Mouse (Mus musculus) limb, embryonic 10.5 days (tissue): ENCODE results near the gene Ncs1. TPM values are rescaled to one million over a fixed set of nuclear protein-coding genes. Genes with fewer than 3 reads are reported as not detected.
A peak's percentile ranks its signal among the peaks of the same experiment; 100 is the strongest.

Experiments used
- DNase-seq: peaks from one replicate; pipeline ENCODE4 v3.0.0-alpha.2; 2017; ENCODE audit warnings: low spot score
- H3K27ac ChIP-seq: fragments of 300-500 bp; sonication (generic); 2 replicates; pipeline ENCODE4 v1.5.1; 2016; ENCODE audit warnings: mild to moderate bottlenecking
- H3K27me3 ChIP-seq: fragments of 300-500 bp; sonication (generic); 2 replicates; pipeline ENCODE4 v1.6.1; 2016; ENCODE audit warnings: low read depth, mild to moderate bottlenecking; ENCODE audit not compliant: poor library complexity, severe bottlenecking
- H3K36me3 ChIP-seq: fragments of 300-500 bp; sonication (generic); 2 replicates; pipeline ENCODE4 v1.6.1; 2016; ENCODE audit warnings: mild to moderate bottlenecking, moderate library complexity
- H3K4me1 ChIP-seq: fragments of 300-500 bp; sonication (generic); 2 replicates; pipeline ENCODE4 v1.6.1; 2016
- H3K4me3 ChIP-seq: fragments of 300-500 bp; sonication (generic); 2 replicates; pipeline ENCODE4 v1.5.1; 2016; ENCODE audit warnings: mild to moderate bottlenecking, moderate library complexity
- H3K9me3 ChIP-seq: fragments of 300-500 bp; sonication (generic); replicated peaks from 2 replicates; pipeline ENCODE4 v1.6.1; 2016; ENCODE audit warnings: mild to moderate bottlenecking
- WGBS: fragments of 180-500 bp; shearing (Covaris S2); methylation state at CpG from one replicate; pipeline ENCODE4 v1.1.7; 2016; 5-methylcytosine and 5-hydroxymethylcytosine counted together
- polyA plus RNA-seq: library from polyadenylated mRNA; unstranded; fragments of >200 nt; fragmentation: Nextera tagmentation; extraction: Ambion mirVana; gene quantifications from 2 replicates; pipeline ENCODE4 v1.2.1, GENCODE M21; 2016

Ncs1 gene
- polyA plus RNA-seq, 1 experiment from 2014 or later, result 62.0 TPM

GRCm38 (mm10) chr2:31269188-31269587 is 23.6 kb downstream of the Ncs1 start:
- H3K27ac ChIP-seq, result peak overlapping the region; percentile 20; the same call in 1 of the 2 replicates
- no peaks in the 10 kb centered on the region for H3K9me3 ChIP-seq
- H3K4me3 ChIP-seq, result no peak overlapping the region
- H3K4me1 ChIP-seq, result peaks cover 43% of the 10 kb centered on the region
- H3K27me3 ChIP-seq, result no peaks in the 10 kb centered on the region
- H3K36me3 ChIP-seq, result peaks cover 66% of the 10 kb centered on the region
- WGBS, result 95% methylated on average over 6 of the region's 6 CpGs
- DNase-seq, result no peak

DNA sequence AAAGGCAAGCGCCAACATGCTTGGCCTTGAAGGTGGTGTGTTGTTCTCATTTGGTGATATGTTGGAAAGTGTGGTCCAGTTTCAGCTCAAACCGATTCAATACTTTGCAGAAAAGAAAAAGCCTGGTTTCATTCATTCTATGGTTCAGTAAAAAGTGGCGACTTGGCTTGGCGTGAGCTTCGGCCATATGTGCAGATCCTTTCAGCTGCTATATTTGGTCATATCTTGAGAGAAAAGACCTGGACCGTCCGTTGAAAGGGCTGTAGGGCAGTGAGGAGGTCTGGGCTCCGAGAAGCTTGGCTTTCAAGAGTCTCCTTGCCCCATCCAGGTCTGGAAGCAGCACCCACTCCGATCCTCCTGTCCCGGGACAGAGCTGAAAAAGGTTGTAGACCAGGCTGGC is 24.2 kb downstream of the Ncs1 start:
- H3K27ac ChIP-seq, result no peak overlapping the region
- H3K4me3 ChIP-seq, result no peak overlapping the region
- H3K4me1 ChIP-seq, result peaks cover 36% of the 10 kb centered on the region
- WGBS, result 95% methylated on average over 10 of the region's 10 CpGs
- no peak for DNase-seq
- H3K27me3 ChIP-seq, result no peaks in the 10 kb centered on the region
- no peaks in the 10 kb centered on the region for H3K9me3 ChIP-seq
- peaks cover 72% of the 10 kb centered on the region for H3K36me3 ChIP-seq

DNA sequence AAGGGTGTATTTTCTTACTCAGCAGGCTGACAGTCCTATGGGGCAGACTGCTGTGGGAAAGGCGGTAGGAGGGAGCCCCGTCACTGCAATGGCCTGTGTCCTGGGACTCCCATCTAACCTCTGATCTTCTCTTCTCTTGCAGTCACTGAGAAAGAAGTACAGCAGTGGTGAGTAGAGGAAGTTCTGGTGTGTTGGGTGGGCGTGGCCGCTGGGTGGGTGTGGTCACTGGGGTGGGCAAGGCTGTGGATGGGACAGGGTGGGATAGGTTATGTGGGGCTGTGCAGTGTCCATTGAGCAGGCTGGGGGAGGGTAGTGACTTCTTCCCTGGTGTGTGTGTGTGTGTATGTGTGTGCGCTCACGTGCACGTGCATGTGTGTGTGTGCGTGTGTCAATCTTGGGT is 24.8 kb downstream of the Ncs1 start:
- H3K9me3 ChIP-seq, result no peaks in the 10 kb centered on the region
- H3K4me3 ChIP-seq, result no peak overlapping the region
- no peaks in the 10 kb centered on the region for H3K27me3 ChIP-seq
- peaks cover 30% of the 10 kb centered on the region for H3K4me1 ChIP-seq
- H3K27ac ChIP-seq, result no peak overlapping the region
- peaks cover 79% of the 10 kb centered on the region for H3K36me3 ChIP-seq
- no peak for DNase-seq
- 88% methylated on average over 8 of the region's 8 CpGs for WGBS

GRCm38 (mm10) chr2:31271071-31271470 is 25.4 kb downstream of the Ncs1 start:
- Histone ChIP-seq H3K9me3 (no peaks in the 10 kb centered on the region), H3K27ac (no peak overlapping the region), H3K27me3 (no peaks in the 10 kb centered on the region), H3K4me3 (no peak overlapping the region), H3K36me3 (peaks cover 80% of the 10 kb centered on the region), H3K4me1 (peaks cover 24% of the 10 kb centered on the region)
- no peak for DNase-seq
- 94% methylated on average over 1 of the region's 1 CpGs for WGBS

DNA sequence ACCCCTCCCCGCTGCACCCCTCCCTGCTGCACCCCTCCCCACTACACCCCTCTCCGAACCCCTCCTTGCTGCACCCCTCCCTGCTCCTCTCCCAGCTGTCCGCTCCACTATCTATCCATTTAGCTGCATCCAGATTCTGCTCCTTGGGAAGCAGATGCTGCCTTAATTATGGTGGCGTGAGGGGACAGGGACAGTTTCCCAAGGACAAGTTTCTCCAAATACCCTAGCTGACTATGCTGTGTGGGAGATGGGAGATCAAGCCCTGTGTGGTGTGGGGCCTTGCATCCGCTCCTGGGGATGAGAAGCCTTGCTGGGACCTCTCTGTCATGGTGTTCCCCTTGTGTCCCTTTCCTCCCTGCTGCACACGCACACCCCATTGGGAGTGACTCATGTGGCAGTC is 29.4 kb downstream of the Ncs1 start:
- H3K9me3 ChIP-seq, result no peaks in the 10 kb centered on the region
- H3K4me1 ChIP-seq, result no peaks in the 10 kb centered on the region
- H3K27ac ChIP-seq, result no peak overlapping the region
- H3K36me3 ChIP-seq, result peaks cover 93% of the 10 kb centered on the region
- H3K27me3 ChIP-seq, result no peaks in the 10 kb centered on the region
- 95% methylated on average over 6 of the region's 6 CpGs for WGBS
- DNase-seq, result no peak
- H3K4me3 ChIP-seq, result no peak overlapping the region

DNA sequence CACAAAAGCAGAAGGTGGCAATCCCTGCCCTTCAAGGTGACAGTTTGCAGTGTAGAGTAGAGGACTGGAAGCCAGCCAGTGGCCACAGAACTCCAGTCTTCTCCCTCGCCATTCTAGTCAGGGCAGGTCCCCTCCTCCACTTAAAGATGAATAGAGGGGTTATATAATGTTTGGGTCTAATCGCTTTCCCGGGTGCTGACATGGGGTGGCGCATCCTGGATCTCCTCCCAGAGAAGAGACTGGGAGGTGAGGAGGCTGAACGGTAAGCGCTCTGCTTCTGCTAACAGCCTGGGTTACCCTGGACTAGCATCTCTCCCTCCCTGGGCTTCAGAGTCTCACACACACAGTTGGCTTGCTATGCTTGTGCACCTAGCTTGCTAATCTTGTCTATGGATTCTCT is 32.2 kb downstream of the Ncs1 start:
- DNase-seq, result no peak
- Histone ChIP-seq H3K4me1 (no peaks in the 10 kb centered on the region), H3K27ac (no peak overlapping the region), H3K27me3 (no peaks in the 10 kb centered on the region), H3K4me3 (no peak overlapping the region), H3K36me3 (peaks cover 96% of the 10 kb centered on the region), H3K9me3 (no peaks in the 10 kb centered on the region)
- WGBS, result 77% methylated on average over 6 of the region's 6 CpGs

DNA sequence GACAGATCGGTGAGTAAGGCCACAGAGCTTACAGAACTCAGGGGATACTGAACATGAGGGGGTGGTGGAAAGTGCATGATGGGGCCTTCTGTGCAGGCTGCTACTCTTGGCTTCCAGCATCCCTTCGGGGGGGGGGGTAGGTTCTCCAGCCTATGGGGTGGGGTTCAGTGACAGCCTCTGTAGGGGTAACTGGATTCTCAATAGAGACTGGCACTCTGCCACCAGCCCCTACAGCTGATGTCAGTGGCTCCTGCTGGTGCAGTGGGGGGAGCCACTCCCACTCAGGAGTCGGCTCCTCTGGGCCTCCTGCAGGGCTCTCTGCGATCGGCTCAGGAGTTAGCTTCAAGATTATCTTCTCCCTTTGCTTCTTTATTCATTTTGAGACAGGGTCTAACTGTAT is 32.9 kb downstream of the Ncs1 start:
- H3K27me3 ChIP-seq, result no peaks in the 10 kb centered on the region
- no peaks in the 10 kb centered on the region for H3K9me3 ChIP-seq
- no peaks in the 10 kb centered on the region for H3K4me1 ChIP-seq
- H3K4me3 ChIP-seq, result no peak overlapping the region
- 91% methylated on average over 5 of the region's 5 CpGs for WGBS
- DNase-seq, result no peak
- H3K36me3 ChIP-seq, result peaks cover 96% of the 10 kb centered on the region
- H3K27ac ChIP-seq, result no peak overlapping the region

DNA sequence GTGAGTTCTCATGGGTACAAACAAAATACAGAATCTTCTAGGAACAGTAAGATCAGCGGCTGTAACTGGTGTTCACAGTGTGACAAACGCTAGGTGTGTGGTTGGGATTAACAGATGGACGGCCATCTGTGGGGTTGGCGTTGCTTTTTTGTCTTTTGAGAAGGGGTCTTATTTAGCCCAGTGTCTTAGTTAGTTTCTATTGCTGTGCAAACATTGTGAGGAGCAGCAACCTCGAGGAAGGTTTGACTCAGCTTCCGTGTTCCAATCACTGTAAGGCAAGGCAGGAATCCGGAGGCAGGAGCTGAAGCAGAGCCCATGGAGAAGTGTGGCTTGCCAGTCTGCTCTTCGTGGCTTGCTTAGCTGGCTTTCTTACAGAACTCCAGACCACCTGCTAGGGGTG is 35.5 kb downstream of the Ncs1 start:
- Histone ChIP-seq H3K36me3 (peaks cover 96% of the 10 kb centered on the region), H3K27ac (no peak overlapping the region), H3K4me1 (peaks cover 3% of the 10 kb centered on the region; the same call in 1 of the 2 replicates), H3K9me3 (no peaks in the 10 kb centered on the region), H3K27me3 (no peaks in the 10 kb centered on the region), H3K4me3 (no peak overlapping the region)
- 87% methylated on average over 8 of the region's 8 CpGs for WGBS
- DNase-seq, result no peak

GRCm38 (mm10) chr2:31282266-31282665 is 36.6 kb downstream of the Ncs1 start:
- Histone ChIP-seq H3K4me1 (peaks cover 3% of the 10 kb centered on the region; the same call in 1 of the 2 replicates), H3K36me3 (peaks cover 96% of the 10 kb centered on the region), H3K9me3 (no peaks in the 10 kb centered on the region), H3K27me3 (no peaks in the 10 kb centered on the region), H3K27ac (no peak overlapping the region), H3K4me3 (no peak overlapping the region)
- no peak for DNase-seq
- 58% methylated on average over 7 of the region's 7 CpGs for WGBS

DNA sequence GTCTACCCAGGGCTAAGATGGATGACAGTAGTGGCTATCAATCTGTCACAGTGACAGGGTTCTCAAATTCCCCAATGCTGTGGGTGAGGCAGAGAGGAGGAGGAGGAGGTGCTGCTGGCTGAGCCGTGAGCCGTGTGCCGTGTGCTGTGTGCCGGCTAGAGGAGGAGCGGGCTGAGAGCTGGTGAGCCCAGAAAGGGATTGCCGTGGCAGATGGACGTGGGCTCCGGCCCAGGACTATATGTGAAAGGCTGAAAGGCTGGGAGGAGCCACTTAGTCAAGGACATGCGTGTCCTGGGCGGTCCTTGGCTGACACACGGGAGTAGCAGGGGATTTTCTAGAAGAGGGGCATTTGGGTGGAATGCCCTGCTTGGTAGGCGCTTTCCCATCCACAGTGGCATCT is 37.3 kb downstream of the Ncs1 start:
- Histone ChIP-seq H3K27ac (no peak overlapping the region), H3K27me3 (no peaks in the 10 kb centered on the region), H3K4me1 (peaks cover 3% of the 10 kb centered on the region; the same call in 1 of the 2 replicates), H3K9me3 (no peaks in the 10 kb centered on the region), H3K4me3 (no peak overlapping the region), H3K36me3 (peaks cover 96% of the 10 kb centered on the region)
- 94% methylated on average over 12 of the region's 12 CpGs for WGBS
- no peak for DNase-seq

DNA sequence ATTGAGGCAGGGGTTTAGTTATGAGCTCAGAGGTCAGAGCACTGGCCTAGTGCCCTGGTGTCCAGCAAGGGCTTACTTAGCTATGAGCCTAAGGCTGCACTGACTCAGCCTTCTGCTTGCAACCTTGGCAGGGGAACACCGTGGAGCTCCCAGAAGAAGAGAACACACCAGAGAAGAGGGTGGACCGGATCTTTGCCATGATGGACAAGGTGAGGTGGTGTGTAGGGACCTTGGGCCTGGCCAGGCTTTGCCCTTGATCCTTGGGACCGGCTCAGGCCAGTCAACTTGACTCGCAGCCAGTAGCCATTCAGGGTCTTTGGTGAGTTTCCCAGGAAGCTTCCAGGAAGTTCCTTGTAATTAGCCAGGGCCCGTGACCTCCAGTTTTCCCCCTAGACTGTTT is 38.9 kb downstream of the Ncs1 start:
- Histone ChIP-seq H3K9me3 (no peaks in the 10 kb centered on the region), H3K27me3 (no peaks in the 10 kb centered on the region), H3K27ac (no peak overlapping the region), H3K4me1 (peaks cover 3% of the 10 kb centered on the region; the same call in 1 of the 2 replicates), H3K36me3 (peaks cover 99% of the 10 kb centered on the region), H3K4me3 (no peak overlapping the region)
- no peak for DNase-seq
- 90% methylated on average over 5 of the region's 5 CpGs for WGBS

DNA sequence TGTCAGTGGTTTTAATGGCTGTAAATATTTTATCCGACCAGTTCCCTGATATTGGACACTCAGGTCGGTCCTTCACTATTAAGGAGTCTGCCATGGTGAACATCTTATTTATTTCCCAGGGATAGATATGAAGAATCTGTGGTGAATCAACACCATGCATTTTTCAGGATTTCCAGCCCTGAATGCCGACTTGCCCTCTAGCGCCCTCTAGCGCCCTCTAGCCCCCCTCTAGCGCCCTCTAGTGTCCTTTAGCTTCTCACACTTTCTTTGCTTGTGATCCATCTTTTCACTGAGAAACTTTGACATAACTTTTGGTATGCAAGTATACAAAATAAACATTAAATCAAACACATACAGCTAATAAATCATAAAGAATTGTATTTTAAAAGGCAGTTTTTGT is 45.8 kb downstream of the Ncs1 start:
- H3K36me3 ChIP-seq, result peaks cover 69% of the 10 kb centered on the region
- 12% methylated on average over 6 of the region's 6 CpGs for WGBS
- peak; percentile 86 for DNase-seq

GRCm38 (mm10) chr2:31294985-31295384 is 49.4 kb downstream of the Ncs1 start:
- no peak overlapping the region for H3K27ac ChIP-seq
- no peaks in the 10 kb centered on the region for H3K27me3 ChIP-seq
- WGBS, result 7% methylated on average over 4 of the region's 4 CpGs
- peak; percentile 88 for DNase-seq
- H3K9me3 ChIP-seq, result no peaks in the 10 kb centered on the region
- H3K36me3 ChIP-seq, result peaks cover 33% of the 10 kb centered on the region
- H3K4me3 ChIP-seq, result no peak overlapping the region
- H3K4me1 ChIP-seq, result peaks cover 19% of the 10 kb centered on the region

More for the DNA sequence above, 45.8 kb downstream of the Ncs1 start:
- Histone ChIP-seq H3K9me3 (no peaks in the 10 kb centered on the region), H3K27ac (no peak overlapping the region), H3K4me3 (no peak overlapping the region), H3K27me3 (no peaks in the 10 kb centered on the region), H3K4me1 (no peaks in the 10 kb centered on the region)

DNA sequence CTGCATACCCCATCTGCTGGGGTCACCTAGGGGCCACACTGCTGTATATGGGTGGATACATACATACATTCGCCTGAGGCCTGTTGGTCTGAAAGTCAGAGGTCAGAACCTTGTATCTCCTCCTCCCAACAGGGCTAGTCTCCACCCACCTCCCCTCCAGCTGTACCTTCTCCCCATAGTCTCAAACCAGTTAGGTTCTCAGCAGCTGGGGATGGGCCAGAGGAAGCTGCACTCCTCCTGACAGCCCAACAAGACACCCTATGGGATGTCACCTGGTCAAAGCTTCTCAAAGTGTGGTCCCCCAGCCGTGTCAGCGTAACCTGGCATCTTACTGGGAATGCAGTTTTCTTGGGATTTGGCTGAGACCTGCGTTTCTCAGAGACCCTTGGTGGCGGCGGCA is 50.8 kb downstream of the Ncs1 start:
- H3K4me1 ChIP-seq, result peaks cover 19% of the 10 kb centered on the region
- H3K9me3 ChIP-seq, result no peaks in the 10 kb centered on the region
- DNase-seq, result no peak
- H3K27ac ChIP-seq, result no peak overlapping the region
- H3K27me3 ChIP-seq, result no peaks in the 10 kb centered on the region
- H3K4me3 ChIP-seq, result no peak overlapping the region
- peaks cover 26% of the 10 kb centered on the region for H3K36me3 ChIP-seq
- WGBS, result 80% methylated on average over 6 of the region's 6 CpGs
